Mouse (Mus musculus): ENCODE data around the gene Tmem129. TPM values are rescaled to one million over a fixed set of nuclear protein-coding genes. Genes with fewer than 3 reads are reported as not detected.
A peak's percentile ranks its signal among the peaks of the same experiment; 100 is the strongest.

The Tmem129 gene
- polyA plus RNA-seq, 1 experiment from 2014 or later: 32.5 TPM

GRCm38 (mm10) chr5:33698669-33699068 lies 40.5 kb upstream of the Tmem129 start:
- Histone ChIP-seq H3K4me1 (ENCODE audit: control insufficient read depth, insufficient read depth, low read depth, low read length) (peaks cover 13% of the 10 kb centered on the region), H3K4me2 (ENCODE audit: low read length) (no peak overlapping the region), H3K36me3 (ENCODE audit: control insufficient read depth, insufficient read depth, low read length) (no peaks in the 10 kb centered on the region), H3K27me3 (replicated peaks; ENCODE audit: control insufficient read depth, insufficient read depth, low read length) (peaks cover 17% of the 10 kb centered on the region), H3K9ac (ENCODE audit: low read depth, low read length) (no peak overlapping the region), H3K27ac (ENCODE audit: low read depth, low read length) (no peak overlapping the region), H3K9me3 (ENCODE audit: control insufficient read depth, low read length) (no peaks in the 10 kb centered on the region), H3K4me3 (ENCODE audit: low read length) (no peak overlapping the region)
- 81% methylated on average over 5 of the region's 5 CpGs for WGBS
- no peak for ATAC-seq

- H3K36me3 ChIP-seq (ENCODE audit: control insufficient read depth, insufficient read depth, low read length): no peaks in the 10 kb centered on the region
- no peak overlapping the region for H3K4me2 ChIP-seq (ENCODE audit: low read length)
- peaks cover 13% of the 10 kb centered on the region for H3K4me1 ChIP-seq (ENCODE audit: control insufficient read depth, insufficient read depth, low read depth, low read length)
- no peak overlapping the region for H3K9ac ChIP-seq (ENCODE audit: low read depth, low read length)
- no peak overlapping the region for H3K4me3 ChIP-seq (ENCODE audit: low read length)
- peaks cover 17% of the 10 kb centered on the region for H3K27me3 ChIP-seq (replicated peaks; ENCODE audit: control insufficient read depth, insufficient read depth, low read length)
- WGBS: 13% methylated on average over 11 of the region's 13 CpGs
- H3K27ac ChIP-seq (ENCODE audit: low read depth, low read length): peak overlapping the region; percentile 16; the same call in 1 of the 2 replicates
- H3K9me3 ChIP-seq (ENCODE audit: control insufficient read depth, low read length): no peaks in the 10 kb centered on the region
- ATAC-seq: peak; percentile 68
Measured at GRCm38 (mm10) chr5:33697947-33698512, 39.8 kb upstream of the Tmem129 start.

- Histone ChIP-seq H3K9me3 (ENCODE audit: control insufficient read depth, low read length) (no peaks in the 10 kb centered on the region), H3K27ac (ENCODE audit: low read depth, low read length) (peak overlapping the region; percentile 1; the same call in 1 of the 2 replicates), H3K9ac (ENCODE audit: low read depth, low read length) (no peak overlapping the region), H3K4me1 (ENCODE audit: control insufficient read depth, insufficient read depth, low read depth, low read length) (peaks cover 16% of the 10 kb centered on the region), H3K27me3 (replicated peaks; ENCODE audit: control insufficient read depth, insufficient read depth, low read length) (peaks cover 18% of the 10 kb centered on the region), H3K36me3 (ENCODE audit: control insufficient read depth, insufficient read depth, low read length) (no peaks in the 10 kb centered on the region), H3K4me3 (ENCODE audit: low read length) (no peak overlapping the region), H3K4me2 (ENCODE audit: low read length) (no peak overlapping the region)
- no peak for ATAC-seq
- WGBS: 26% methylated on average over 1 of the region's 1 CpGs
Measured at GRCm38 (mm10) chr5:33697534-33697933, 39.3 kb upstream of the Tmem129 start.

- H3K36me3 ChIP-seq (ENCODE audit: control insufficient read depth, insufficient read depth, low read length): no peaks in the 10 kb centered on the region
- H3K4me1 ChIP-seq (ENCODE audit: control insufficient read depth, insufficient read depth, low read depth, low read length): peaks cover 18% of the 10 kb centered on the region
- no peak overlapping the region for H3K4me3 ChIP-seq (ENCODE audit: low read length)
- H3K27me3 ChIP-seq (replicated peaks; ENCODE audit: control insufficient read depth, insufficient read depth, low read length): peaks cover 19% of the 10 kb centered on the region
- no peaks in the 10 kb centered on the region for H3K9me3 ChIP-seq (ENCODE audit: control insufficient read depth, low read length)
- no peak overlapping the region for H3K9ac ChIP-seq (ENCODE audit: low read depth, low read length)
- no peak overlapping the region for H3K4me2 ChIP-seq (ENCODE audit: low read length)
- 58% methylated on average over 5 of the region's 5 CpGs for WGBS
- H3K27ac ChIP-seq (ENCODE audit: low read depth, low read length): no peak overlapping the region
- ATAC-seq: no peak
Measured at GRCm38 (mm10) chr5:33696430-33696829, 38.2 kb upstream of the Tmem129 start.

- Histone ChIP-seq H3K9me3 (ENCODE audit: control insufficient read depth, low read length) (no peaks in the 10 kb centered on the region), H3K4me3 (ENCODE audit: low read length) (peak overlapping the region; percentile 46), H3K27me3 (replicated peaks; ENCODE audit: control insufficient read depth, insufficient read depth, low read length) (peaks cover 19% of the 10 kb centered on the region), H3K27ac (ENCODE audit: low read depth, low read length) (peak overlapping the region; percentile 63; the same call in 1 of the 2 replicates), H3K9ac (ENCODE audit: low read depth, low read length) (peak overlapping the region; percentile 68), H3K4me1 (ENCODE audit: control insufficient read depth, insufficient read depth, low read depth, low read length) (peaks cover 18% of the 10 kb centered on the region), H3K36me3 (ENCODE audit: control insufficient read depth, insufficient read depth, low read length) (no peaks in the 10 kb centered on the region), H3K4me2 (ENCODE audit: low read length) (peak overlapping the region; percentile 87)
- 5% methylated on average over 23 of the region's 24 CpGs for WGBS
- ATAC-seq: no peak
Measured at GRCm38 (mm10) chr5:33695718-33696121, 37.5 kb upstream of the Tmem129 start.

DNA sequence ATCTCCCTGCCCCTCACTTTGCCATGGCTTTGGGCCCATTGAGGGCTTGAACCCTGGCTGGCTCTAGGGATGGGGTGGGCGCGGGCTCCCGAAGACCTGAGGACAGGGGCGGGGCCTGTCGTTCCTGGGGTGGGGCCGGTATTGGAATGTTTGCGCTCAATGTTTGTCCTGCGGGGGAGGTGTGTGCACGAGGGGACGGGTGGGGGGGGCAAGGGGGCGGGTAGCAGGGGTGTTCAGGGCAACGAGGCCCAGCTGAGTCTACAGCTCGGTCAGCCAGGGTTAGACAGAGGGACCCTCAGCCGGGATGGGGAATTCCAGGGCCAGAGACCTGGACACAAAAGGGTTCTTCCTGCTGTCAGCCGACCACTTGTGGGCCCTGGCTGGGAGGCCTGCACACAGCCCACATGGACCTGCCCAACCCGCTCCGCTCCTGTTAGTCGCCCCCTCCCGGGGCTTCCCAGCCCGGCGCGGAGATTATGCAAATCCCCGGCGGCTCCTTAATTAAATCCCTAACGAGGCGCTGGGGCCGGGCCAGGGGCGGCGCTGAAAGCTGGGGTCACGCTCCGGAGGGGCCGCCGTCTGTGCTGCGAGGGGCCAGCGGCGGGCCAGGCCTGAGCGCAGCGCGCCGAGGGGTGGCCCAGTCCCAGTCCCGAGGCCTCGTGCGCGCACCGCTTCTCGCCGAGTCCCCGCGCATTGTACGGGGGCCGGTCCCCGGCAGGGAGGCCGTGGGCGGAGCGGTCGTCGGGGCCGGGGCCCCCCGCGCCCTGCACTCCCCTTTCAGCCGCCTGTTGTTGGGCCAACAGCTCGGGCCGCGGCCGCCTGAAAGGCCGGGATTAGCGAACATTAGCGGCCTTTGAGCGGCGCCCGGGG lies 36.9 kb upstream of the Tmem129 start:
- peak; percentile 69 for ATAC-seq
- H3K27me3 ChIP-seq (replicated peaks; ENCODE audit: control insufficient read depth, insufficient read depth, low read length): peaks cover 19% of the 10 kb centered on the region
- no peaks in the 10 kb centered on the region for H3K9me3 ChIP-seq (ENCODE audit: control insufficient read depth, low read length)
- peak overlapping the region; percentile 68 for H3K9ac ChIP-seq (ENCODE audit: low read depth, low read length)
- H3K4me2 ChIP-seq (ENCODE audit: low read length): peak overlapping the region; percentile 87
- peak overlapping the region; percentile 63 for H3K27ac ChIP-seq (ENCODE audit: low read depth, low read length)
- no peaks in the 10 kb centered on the region for H3K36me3 ChIP-seq (ENCODE audit: control insufficient read depth, insufficient read depth, low read length)
- H3K4me1 ChIP-seq (ENCODE audit: control insufficient read depth, insufficient read depth, low read depth, low read length): peaks cover 18% of the 10 kb centered on the region
- WGBS: under 1% methylated on average over 53 of the region's 71 CpGs
- peak overlapping the region; percentile 46 for H3K4me3 ChIP-seq (ENCODE audit: low read length)

- peaks cover 19% of the 10 kb centered on the region for H3K27me3 ChIP-seq (replicated peaks; ENCODE audit: control insufficient read depth, insufficient read depth, low read length)
- H3K4me2 ChIP-seq (ENCODE audit: low read length): no peak overlapping the region
- no peak overlapping the region for H3K27ac ChIP-seq (ENCODE audit: low read depth, low read length)
- WGBS: 43% methylated on average over 9 of the region's 9 CpGs
- H3K4me3 ChIP-seq (ENCODE audit: low read length): no peak overlapping the region
- peaks cover 23% of the 10 kb centered on the region for H3K4me1 ChIP-seq (ENCODE audit: control insufficient read depth, insufficient read depth, low read depth, low read length)
- ATAC-seq: no peak
- H3K9ac ChIP-seq (ENCODE audit: low read depth, low read length): no peak overlapping the region
- no peaks in the 10 kb centered on the region for H3K9me3 ChIP-seq (ENCODE audit: control insufficient read depth, low read length)
- H3K36me3 ChIP-seq (ENCODE audit: control insufficient read depth, insufficient read depth, low read length): no peaks in the 10 kb centered on the region
Measured at GRCm38 (mm10) chr5:33694461-33694847, 36.2 kb upstream of the Tmem129 start.

DNA sequence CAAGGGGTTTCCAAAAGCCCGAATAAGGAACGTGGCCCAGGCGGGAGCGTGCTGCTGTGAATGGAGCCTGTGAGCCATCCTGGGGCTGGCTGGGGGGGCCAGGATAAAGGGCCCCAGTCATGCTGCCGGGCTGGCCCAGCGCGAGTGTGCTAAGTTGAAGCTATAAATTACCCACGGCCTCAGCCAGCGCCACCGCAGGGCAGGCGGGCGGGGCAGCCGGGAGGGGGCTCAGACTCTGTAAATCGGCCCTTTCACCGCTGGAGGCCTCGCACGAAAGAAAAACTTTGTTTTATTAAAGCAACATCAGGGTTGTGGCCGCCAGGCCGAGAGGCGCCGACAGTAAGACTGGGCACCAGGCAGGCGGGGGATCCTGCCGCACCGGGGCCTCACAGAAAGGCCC lies 34.2 kb upstream of the Tmem129 start:
- Histone ChIP-seq H3K4me2 (ENCODE audit: low read length) (no peak overlapping the region), H3K9me3 (ENCODE audit: control insufficient read depth, low read length) (no peaks in the 10 kb centered on the region), H3K36me3 (ENCODE audit: control insufficient read depth, insufficient read depth, low read length) (no peaks in the 10 kb centered on the region), H3K4me1 (ENCODE audit: control insufficient read depth, insufficient read depth, low read depth, low read length) (peaks cover 34% of the 10 kb centered on the region), H3K27ac (ENCODE audit: low read depth, low read length) (peak overlapping the region; percentile 63), H3K27me3 (replicated peaks; ENCODE audit: control insufficient read depth, insufficient read depth, low read length) (peaks cover 14% of the 10 kb centered on the region), H3K4me3 (ENCODE audit: low read length) (no peak overlapping the region), H3K9ac (ENCODE audit: low read depth, low read length) (peak overlapping the region; percentile 28; the same call in 1 of the 2 replicates)
- peak; percentile 8; the same call in 1 of the 2 replicates for ATAC-seq
- 4% methylated on average over 24 of the region's 24 CpGs for WGBS

All from hindbrain, embryonic 16.5 days (tissue).